Mouse (Mus musculus): ENCODE measurements at regions not wholly inside any gene's neighbourhood (a gene's known extent, or its start where the extent isn't known, plus 50 kb on each side); places are given as distances from the start of the nearest gene placed in this dataset.

GRCm38 (mm10) chr15:56436131-56436530 is 1041.3 kb downstream of the Slc22a22 start:
- in situ Hi-C loops (cut with MboI; ENCODE audit: low sequenced_read_pairs) = no loop called here

DNA sequence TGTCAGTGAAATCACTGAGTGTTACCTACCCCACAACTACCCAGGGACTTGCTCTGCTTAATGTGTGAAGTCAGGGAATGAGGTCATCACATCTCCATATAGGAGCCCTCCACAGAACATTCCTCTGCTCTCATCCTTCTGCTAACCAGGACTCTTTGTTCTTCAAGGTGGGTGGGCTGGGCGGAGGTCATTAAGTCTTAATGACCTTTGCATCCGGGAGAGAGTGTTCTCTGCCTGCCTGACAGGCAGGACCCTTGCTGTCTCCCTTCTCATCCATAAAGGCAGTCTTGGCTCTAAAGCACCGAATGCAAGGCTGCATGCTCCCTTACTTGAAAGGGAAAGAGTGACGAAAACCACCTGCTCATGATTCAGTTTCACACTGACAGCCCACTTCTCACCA is 1051.4 kb downstream of the Slc22a22 start:
- in situ Hi-C loops (cut with MboI; ENCODE audit: low sequenced_read_pairs) = no loop called here

DNA sequence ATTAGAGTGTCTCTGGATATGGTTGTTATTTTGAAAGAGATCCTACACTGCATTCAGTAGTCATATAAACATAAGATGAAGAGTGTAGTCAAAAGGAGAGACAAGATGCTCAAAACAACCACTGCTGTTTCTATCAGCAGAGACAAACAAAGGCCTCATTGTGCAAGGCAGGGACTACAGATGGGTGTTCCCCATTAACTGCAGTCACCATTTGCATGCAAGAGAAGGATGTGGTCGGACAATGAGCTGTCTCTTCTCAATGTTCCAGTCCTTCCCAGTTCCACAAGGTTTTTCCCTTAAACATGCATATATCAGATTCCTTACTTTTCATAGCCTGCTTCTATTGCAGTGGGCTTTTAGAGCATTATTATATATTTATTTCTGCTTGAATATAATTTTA is 1056.7 kb downstream of the Slc22a22 start:
- in situ Hi-C loops (cut with MboI; ENCODE audit: low sequenced_read_pairs) = no loop called here

GRCm38 (mm10) chr15:56391982-56392381 is 1085.4 kb downstream of the Slc22a22 start:
- in situ Hi-C loops (cut with MboI; ENCODE audit: low sequenced_read_pairs) = no loop called here

- in situ Hi-C loops (cut with MboI; ENCODE audit: low sequenced_read_pairs) = no loop called here
These were observed 1098.9 kb downstream of the Slc22a22 start for GRCm38 (mm10) chr15:56378511-56378910.

- in situ Hi-C loops (cut with MboI; ENCODE audit: low sequenced_read_pairs) = no loop called here
These were observed 1126.5 kb downstream of the Slc22a22 start for GRCm38 (mm10) chr15:56350903-56351302.

GRCm38 (mm10) chr15:56346111-56346510 is 1131.3 kb downstream of the Slc22a22 start:
- in situ Hi-C loops (cut with MboI; ENCODE audit: low sequenced_read_pairs) = no loop called here

GRCm38 (mm10) chr15:56344973-56345372 is 1132.5 kb downstream of the Slc22a22 start:
- in situ Hi-C loops (cut with MboI; ENCODE audit: low sequenced_read_pairs) = no loop called here

DNA sequence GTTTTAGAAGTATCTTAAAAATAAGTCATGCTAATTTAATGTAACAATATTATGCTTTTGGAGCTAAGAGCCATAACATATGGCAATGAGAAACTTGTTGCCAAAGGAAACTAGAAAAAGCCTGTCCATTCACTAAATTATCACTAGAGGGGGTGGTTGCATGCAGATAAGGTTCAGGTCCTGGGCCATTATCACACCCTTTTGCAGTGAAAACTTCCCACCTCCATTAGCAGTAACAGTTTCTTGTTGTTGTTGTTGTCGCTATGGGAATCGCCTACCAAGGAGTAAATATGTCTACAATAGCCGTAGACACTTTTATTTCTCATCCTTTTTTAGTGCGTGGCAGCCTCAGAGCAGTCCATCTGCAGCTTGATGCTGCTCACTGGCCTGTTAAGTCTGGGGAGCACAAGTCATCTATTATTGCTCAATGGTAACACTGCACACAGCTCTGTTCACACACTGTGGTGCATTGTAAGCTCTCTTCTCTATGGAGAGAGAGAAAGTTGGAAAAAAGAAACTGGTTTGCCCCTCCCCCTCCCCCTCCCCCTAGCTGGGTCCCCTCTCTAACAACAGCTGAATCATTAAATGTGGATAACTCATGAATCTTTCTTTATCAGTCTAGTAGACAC is 1133.0 kb downstream of the Slc22a22 start:
- in situ Hi-C loops (cut with MboI; ENCODE audit: low sequenced_read_pairs) = no loop called here

- in situ Hi-C loops (cut with MboI; ENCODE audit: low sequenced_read_pairs) = no loop called here
These were observed 1139.5 kb downstream of the Slc22a22 start for GRCm38 (mm10) chr15:56337879-56338278.

DNA sequence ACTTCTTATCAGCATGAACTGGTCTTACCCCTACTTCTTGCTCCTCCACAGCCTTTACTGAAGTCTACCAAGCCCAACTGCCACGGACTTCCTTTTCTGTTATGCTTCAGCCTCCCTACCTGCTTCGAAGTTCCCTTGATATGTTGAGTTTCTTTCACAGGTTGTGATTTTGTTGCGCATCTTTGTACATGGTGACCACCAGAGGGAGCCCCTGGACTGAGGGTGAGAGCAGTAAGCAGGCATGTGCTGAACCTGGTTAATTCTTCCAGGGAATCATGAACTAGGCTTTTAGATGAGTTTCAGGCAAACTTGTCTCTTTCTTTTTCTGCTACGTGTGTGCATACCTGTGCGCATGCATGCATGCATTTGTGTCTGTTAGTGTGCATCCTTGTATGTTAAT is 1141.0 kb downstream of the Slc22a22 start:
- in situ Hi-C loops (cut with MboI; ENCODE audit: low sequenced_read_pairs) = no loop called here

- in situ Hi-C loops (cut with MboI; ENCODE audit: low sequenced_read_pairs) = no loop called here
These were observed 1142.4 kb downstream of the Slc22a22 start for GRCm38 (mm10) chr15:56335011-56335410.

- in situ Hi-C loops (cut with MboI; ENCODE audit: low sequenced_read_pairs) = no loop called here
These were observed 1156.9 kb downstream of the Slc22a22 start for GRCm38 (mm10) chr15:56320501-56320900.

- in situ Hi-C loops (cut with MboI; ENCODE audit: low sequenced_read_pairs) = no loop called here
These were observed 1182.5 kb downstream of the Slc22a22 start for GRCm38 (mm10) chr15:56294910-56295438.

GRCm38 (mm10) chr15:56278622-56279301 is 1198.7 kb downstream of the Slc22a22 start:
- in situ Hi-C loops (cut with MboI; ENCODE audit: low sequenced_read_pairs) = no loop called here

- in situ Hi-C loops (cut with MboI; ENCODE audit: low sequenced_read_pairs) = no loop called here
These were observed 1199.4 kb downstream of the Slc22a22 start for GRCm38 (mm10) chr15:56278006-56278405.

GRCm38 (mm10) chr15:56248731-56249130 is 1228.7 kb downstream of the Slc22a22 start:
- in situ Hi-C loops (cut with MboI; ENCODE audit: low sequenced_read_pairs) = no loop called here

GRCm38 (mm10) chr15:56244004-56244735 is 1233.3 kb downstream of the Slc22a22 start:
- in situ Hi-C loops (cut with MboI; ENCODE audit: low sequenced_read_pairs) = no loop called here

GRCm38 (mm10) chr15:56202552-56202951 is 1274.9 kb downstream of the Slc22a22 start:
- in situ Hi-C loops (cut with MboI; ENCODE audit: low sequenced_read_pairs) = no loop called here

DNA sequence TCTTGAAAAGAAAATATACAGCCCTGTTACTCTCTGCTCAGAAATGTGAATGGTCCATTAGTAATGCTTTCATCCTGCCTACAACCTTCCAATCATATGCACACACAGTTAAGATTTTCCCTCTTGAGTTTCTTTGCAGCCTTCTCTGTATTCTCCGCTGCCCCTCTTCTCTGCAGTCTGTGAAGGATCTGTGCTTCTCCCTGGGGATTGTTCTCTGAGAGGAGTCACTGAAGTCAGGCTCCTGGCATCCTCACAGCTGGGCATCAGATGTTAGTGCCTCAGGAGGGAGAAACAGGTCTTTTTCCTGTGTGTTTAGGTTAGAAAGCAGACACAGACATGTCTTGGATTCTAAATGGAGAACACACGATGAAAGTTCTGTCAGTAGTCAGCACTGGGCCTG is 1278.1 kb downstream of the Slc22a22 start:
- in situ Hi-C loops (cut with MboI; ENCODE audit: low sequenced_read_pairs) = no loop called here

GRCm38 (mm10) chr15:56197425-56198201 is 1279.8 kb downstream of the Slc22a22 start:
- in situ Hi-C loops (cut with MboI; ENCODE audit: low sequenced_read_pairs) = no loop called here
